In the genomic region with DNA sequence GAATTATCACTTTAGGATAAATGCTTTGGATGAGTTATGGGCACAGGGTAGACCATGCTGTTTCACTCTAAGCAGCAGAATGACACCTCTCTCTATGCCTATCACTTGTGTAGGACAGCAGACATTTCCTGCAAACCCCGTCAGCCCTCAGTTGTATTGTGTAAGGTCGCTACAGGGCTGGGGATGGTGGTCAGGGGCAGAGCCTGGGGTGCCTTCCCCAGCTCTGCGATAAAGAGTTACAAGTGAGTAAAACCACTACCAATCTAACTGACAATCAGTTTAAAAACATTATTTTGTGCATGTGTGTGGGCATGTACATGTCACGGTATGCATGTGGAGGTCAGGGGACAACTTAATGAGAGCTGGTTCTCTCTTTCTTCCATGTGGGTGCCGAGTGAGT, we compare ENCODE assay signal across 13 mouse cellular contexts.
"Had no signal": no experiment of that assay in that cellular context is flagged by ENCODE, and none has a peak within 500 bp of the region (broad histone marks: within the 10 kb centered on the region; RNA-seq: fewer than 3 reads in every experiment).

No protein-coding gene starts in this region.

- H3K27me3 ChIP-seq: limb, embryonic 13.5 days; liver, embryonic 15.5 days had no signal

- H3K4me2 ChIP-seq: limb, embryonic 13.5 days; liver, embryonic 15.5 days; lung, embryonic 14.5 days had no signal

- H3K9me3 ChIP-seq: limb, embryonic 13.5 days; liver, embryonic 15.5 days; midbrain, embryonic 10.5 days had no signal

- DNase-seq: kidney, adult 8-10 months; lung, embryonic 14.5 days; lung, postnatal 10 days; lung, postnatal 4 days; midbrain, embryonic 14.5 days; spleen, adult 18-20 months; thymus, adult 18-20 months; thymus, postnatal 14 days had no signal

- H3K9ac ChIP-seq: limb, embryonic 13.5 days; liver, embryonic 15.5 days; lung, embryonic 14.5 days had no signal

- H3K4me3 ChIP-seq: limb, embryonic 13.5 days; liver, embryonic 15.5 days; midbrain, embryonic 10.5 days; myocyte had no signal

- H3K27ac ChIP-seq: kidney, postnatal 0 days; limb, embryonic 13.5 days; liver, embryonic 15.5 days; midbrain, embryonic 10.5 days had no signal
